ENCODE assay signal across 21 mouse cellular contexts in genomic region chr12:110230767-110231166, GRCm38 (mm10). TPM values are rescaled to one million over a fixed set of nuclear protein-coding genes. Genes with fewer than 3 reads are reported as not detected.
DNase-seq lines count a peak whose midpoint lies in the region; ATAC-seq lines count a peak whose summit lies in the region.
"Had no signal": no experiment of that assay in that cellular context is flagged by ENCODE, and none has a peak within 500 bp of the region (broad histone marks: within the 10 kb centered on the region; RNA-seq: fewer than 3 reads in every experiment).

No protein-coding gene starts in this region.

- no peaks in the 10 kb centered on the region for H3K27me3 ChIP-seq in midbrain, embryonic 11.5 days (ENCODE audit: control insufficient read depth, insufficient read depth, low read length)
- H3K27me3 ChIP-seq in midbrain, embryonic 10.5 days (ENCODE audit: low read depth, poor library complexity, severe bottlenecking): peaks cover 59% of the 10 kb centered on the region
- H3K27me3 ChIP-seq in liver, embryonic 12.5 days (replicated peaks): no peaks in the 10 kb centered on the region
- H3K27me3 ChIP-seq: forebrain, embryonic 15.5 days had no signal

- DNase-seq in midbrain, embryonic 11.5 days (ENCODE audit: low spot score, missing footprints): peak; percentile 59
- DNase-seq in midbrain, embryonic 10.5 days (ENCODE audit: low spot score): no peak
- peak; percentile 72 for DNase-seq in kidney, postnatal 10 days
- no peak for DNase-seq in adipocyte (ENCODE audit: low spot score)
- no peak for DNase-seq in heart, postnatal 25 days (ENCODE audit: low spot score)
- DNase-seq in heart, adult 9 months (ENCODE audit: low spot score in 2 of 2): no peak
- DNase-seq in adrenal gland, adult (ENCODE audit: inconsistent age in 2 of 2, low spot score in 1 of 2): no peak
- DNase-seq: adrenal gland, postnatal 36 days; cerebellum, adult 2 months; heart, adult 11 months; layer of hippocampus, adult 9-11 months; lung, postnatal 4 days; midbrain, embryonic 14.5 days; retina, postnatal 1 day; thymus, postnatal 4 days had no signal

- no peaks in the 10 kb centered on the region for H3K36me3 ChIP-seq in midbrain, embryonic 11.5 days (ENCODE audit: control insufficient read depth, insufficient read depth, low read length)
- no peaks in the 10 kb centered on the region for H3K36me3 ChIP-seq in midbrain, embryonic 10.5 days
- no peaks in the 10 kb centered on the region for H3K36me3 ChIP-seq in liver, embryonic 12.5 days
- H3K36me3 ChIP-seq: forebrain, embryonic 15.5 days had no signal

- H3K4me3 ChIP-seq in midbrain, embryonic 11.5 days (ENCODE audit: low read depth, low read length): no peak overlapping the region
- no peak overlapping the region for H3K4me3 ChIP-seq in midbrain, embryonic 10.5 days
- H3K4me3 ChIP-seq in liver, embryonic 12.5 days: no peak overlapping the region
- H3K4me3 ChIP-seq: erythroblast, embryonic 14.5 days; forebrain, embryonic 15.5 days had no signal

- no peaks in the 10 kb centered on the region for H3K9me3 ChIP-seq in midbrain, embryonic 11.5 days (ENCODE audit: control insufficient read depth, low read length)
- no peaks in the 10 kb centered on the region for H3K9me3 ChIP-seq in midbrain, embryonic 10.5 days (replicated peaks)
- H3K9me3 ChIP-seq in liver, embryonic 12.5 days (replicated peaks): no peaks in the 10 kb centered on the region
- H3K9me3 ChIP-seq: forebrain, embryonic 15.5 days had no signal

- H3K4me2 ChIP-seq in midbrain, embryonic 11.5 days: no peak overlapping the region
- H3K4me2 ChIP-seq in liver, embryonic 12.5 days: no peak overlapping the region
- H3K4me2 ChIP-seq: forebrain, embryonic 15.5 days had no signal

- H3K9ac ChIP-seq in midbrain, embryonic 11.5 days (ENCODE audit: low read length): no peak overlapping the region
- H3K9ac ChIP-seq in liver, embryonic 12.5 days: no peak overlapping the region
- H3K9ac ChIP-seq: forebrain, embryonic 15.5 days had no signal

- peaks cover 8% of the 10 kb centered on the region for H3K4me1 ChIP-seq in midbrain, embryonic 11.5 days (ENCODE audit: control insufficient read depth, insufficient read depth, low read length)
- peaks cover 34% of the 10 kb centered on the region for H3K4me1 ChIP-seq in midbrain, embryonic 10.5 days
- no peaks in the 10 kb centered on the region for H3K4me1 ChIP-seq in liver, embryonic 12.5 days
- H3K4me1 ChIP-seq: forebrain, embryonic 15.5 days had no signal

- no peak overlapping the region for H3K27ac ChIP-seq in midbrain, embryonic 11.5 days (ENCODE audit: low read depth, low read length)
- H3K27ac ChIP-seq in midbrain, embryonic 10.5 days (replicated peaks): no peak overlapping the region
- H3K27ac ChIP-seq in liver, embryonic 12.5 days: no peak overlapping the region
- H3K27ac ChIP-seq: forebrain, embryonic 15.5 days had no signal

- 84% methylated on average over 8 of the region's 8 CpGs for WGBS in midbrain, embryonic 11.5 days
- 80% methylated on average over 8 of the region's 8 CpGs for WGBS in midbrain, embryonic 10.5 days
- WGBS in liver, embryonic 12.5 days (ENCODE audit: insufficient replicate concordance): 57% methylated on average over 8 of the region's 8 CpGs

- intact Hi-C loops in heart, postnatal 25 days (cut with DNase I): no loop called here

- ATAC-seq in midbrain, embryonic 11.5 days (ENCODE audit: low FRiP score): no peak
- peak; percentile 61 for ATAC-seq in liver, embryonic 12.5 days
- ATAC-seq: forebrain, embryonic 15.5 days had no signal

RNA-seq across cellular contexts. Expression of gene Dio3, which starts 48.1 kb away (rescaled TPM):
- polyA plus RNA-seq in midbrain, embryonic 11.5 days (2014; fragmentation: Nextera tagmentation; extraction: Ambion mirVana): not detected in 2 replicates
- polyA plus RNA-seq in midbrain, embryonic 10.5 days (2016; fragmentation: Nextera tagmentation; extraction: Ambion mirVana): 0.78 and 0.85 TPM in 2 replicates
- 0.13 and 0.41 TPM in 2 replicates for polyA plus RNA-seq in liver, embryonic 12.5 days (2016; fragmentation: Nextera tagmentation; extraction: Ambion mirVana)
- total RNA-seq in heart, postnatal 25 days (2021): not detected
- total RNA-seq: CH12.LX; hematopoietic stem cell, adult 5-6 weeks had no signal
- polyA plus RNA-seq: erythroblast, embryonic 14.5 days; heart, embryonic 14.5 days had no signal

Comparison
In these comparisons a context has a peak if more than half of its experiments do, and no peak if none do; other contexts are left out.
1. DNase-seq: peak in midbrain, embryonic 11.5 days (single experiment) and kidney, postnatal 10 days (single experiment); none in midbrain, embryonic 10.5 days (single experiment), adipocyte (single experiment), heart, postnatal 25 days (single experiment), heart, adult 9 months (0 of 2) and adrenal gland, adult (0 of 2).